Mouse (Mus musculus) C2C12 (cell line): ENCODE data around the gene Tmem213. TPM values are rescaled to one million over a fixed set of nuclear protein-coding genes. Genes with fewer than 3 reads are reported as not detected.
A peak's percentile ranks its signal among the peaks of the same experiment; 100 is the strongest.

Source experiments
- H3K27me3 ChIP-seq: one replicate; pipeline ENCODE4 v1.6.1; 2011; ENCODE audit not compliant: control insufficient read depth, insufficient read depth, insufficient read length
- H3K36me3 ChIP-seq: one replicate; pipeline ENCODE4 v1.6.1; 2011; ENCODE audit not compliant: control insufficient read depth, insufficient read depth
- H3K4me3 ChIP-seq: one replicate; pipeline ENCODE4 v1.5.1; 2011; ENCODE audit warnings: mild to moderate bottlenecking, control low read depth; ENCODE audit not compliant: poor library complexity, insufficient read depth, severe bottlenecking
- H3K79me2 ChIP-seq: one replicate; pipeline ENCODE4 v1.6.1; 2011; ENCODE audit not compliant: control insufficient read depth, insufficient read depth
- H3K79me3 ChIP-seq: one replicate; pipeline ENCODE4 v1.6.1; 2011; ENCODE audit warnings: low read depth, control low read depth
- H3ac ChIP-seq: one replicate; pipeline ENCODE3; 2011; ENCODE audit warnings: low read depth; ENCODE audit not compliant: control insufficient read depth, insufficient read length
- CEBPB ChIP-seq: IDR thresholded peaks from one replicate; pipeline ENCODE4 v1.6.1; 2011; ENCODE audit warnings: low read depth, mild to moderate bottlenecking, control low read depth, moderate library complexity
- CTCF ChIP-seq: IDR thresholded peaks from one replicate; pipeline ENCODE4 v1.5.1; 2011; ENCODE audit not compliant: control insufficient read depth, insufficient read depth, insufficient read length
- FOSL1 ChIP-seq: IDR thresholded peaks from one replicate; pipeline ENCODE4 v1.8.0; 2011; ENCODE audit warnings: mild to moderate bottlenecking, low read length; ENCODE audit not compliant: poor library complexity, insufficient read depth, severe bottlenecking
- MAX ChIP-seq: IDR thresholded peaks from one replicate; pipeline ENCODE4 v1.6.1; 2011; ENCODE audit warnings: mild to moderate bottlenecking, control low read depth
- MYOD1 ChIP-seq: IDR thresholded peaks from one replicate; pipeline ENCODE4 v1.6.1; 2011; ENCODE audit warnings: low read depth; ENCODE audit not compliant: control insufficient read depth, insufficient read length
- MYOG ChIP-seq: IDR thresholded peaks from one replicate; pipeline ENCODE4 v1.6.1; 2011; ENCODE audit not compliant: control insufficient read depth, insufficient read length; ENCODE audit errors: extremely low read depth
- USF1 ChIP-seq: IDR thresholded peaks from one replicate; pipeline ENCODE4 v1.6.1; 2011; ENCODE audit warnings: low read depth, mild to moderate bottlenecking, control low read depth, moderate library complexity
- polyA plus RNA-seq: library from polyadenylated mRNA; unstranded; fragments of >200 nt; fragmentation: generic; extraction: Trizol; gene quantifications from one replicate; pipeline ENCODE4 v1.2.1, GENCODE M21; 2012; ENCODE audit warnings: missing spikeins

Tmem213 gene
- polyA plus RNA-seq, 1 experiment = not detected

- no peak for TF ChIP-seq FOSL1
- no peak for TF ChIP-seq USF1
- no peak for TF ChIP-seq MYOG
- TF ChIP-seq MAX = no peak
- TF ChIP-seq CEBPB = no peak
- no peaks in the 10 kb centered on the region for H3K36me3 ChIP-seq
- no peaks in the 10 kb centered on the region for H3K79me3 ChIP-seq
- no peak overlapping the region for H3K4me3 ChIP-seq
- no peaks in the 10 kb centered on the region for H3K27me3 ChIP-seq
- H3ac ChIP-seq = no peak overlapping the region
- no peaks in the 10 kb centered on the region for H3K79me2 ChIP-seq
Measured at GRCm38 (mm10) chr6:38149483-38149882, 40.4 kb downstream of the Tmem213 start.

DNA sequence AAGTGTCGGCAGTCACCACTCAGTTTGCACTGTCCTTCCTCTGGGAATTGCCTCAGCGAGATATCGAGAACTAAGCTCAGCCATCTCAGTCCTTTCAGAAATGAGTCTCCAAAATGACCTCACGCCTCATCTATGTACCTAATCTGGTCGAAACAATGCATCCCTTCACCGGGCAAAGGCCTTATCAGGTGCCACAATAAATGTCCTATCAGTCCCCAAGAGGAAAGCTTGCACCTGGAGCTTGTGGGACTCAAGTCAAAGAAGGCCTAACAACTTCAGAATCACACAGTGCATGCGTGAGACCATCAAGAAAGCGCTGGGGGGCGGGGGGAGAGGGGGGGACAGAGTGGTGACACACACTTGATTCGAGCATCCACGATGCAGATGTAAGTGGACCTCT, 43.2 kb downstream of the Tmem213 start:
- H3K79me3 ChIP-seq = no peaks in the 10 kb centered on the region
- H3K36me3 ChIP-seq = no peaks in the 10 kb centered on the region
- TF ChIP-seq MAX (no peak), MYOD1 (no peak), CTCF (no peak)

GRCm38 (mm10) chr6:38156204-38156603, 47.1 kb downstream of the Tmem213 start:
- H3K36me3 ChIP-seq = no peaks in the 10 kb centered on the region
- H3K4me3 ChIP-seq = no peak overlapping the region

More for the DNA sequence above, 43.2 kb downstream of the Tmem213 start:
- Histone ChIP-seq H3K4me3 (no peak overlapping the region), H3K79me2 (no peaks in the 10 kb centered on the region), H3K27me3 (no peaks in the 10 kb centered on the region), H3ac (no peak overlapping the region)

GRCm38 (mm10) chr6:38157925-38158324, 48.9 kb downstream of the Tmem213 start:
- H3ac ChIP-seq = no peak overlapping the region
- no peaks in the 10 kb centered on the region for H3K27me3 ChIP-seq
- no peaks in the 10 kb centered on the region for H3K79me3 ChIP-seq
- no peaks in the 10 kb centered on the region for H3K36me3 ChIP-seq
- H3K79me2 ChIP-seq = no peaks in the 10 kb centered on the region
- TF ChIP-seq MYOD1 = no peak
- no peak for TF ChIP-seq MAX
- TF ChIP-seq MYOG = no peak
- no peak for TF ChIP-seq CEBPB
- no peak for TF ChIP-seq FOSL1
- TF ChIP-seq CTCF = no peak
- no peak for TF ChIP-seq USF1
- H3K4me3 ChIP-seq = no peak overlapping the region

More at GRCm38 (mm10) chr6:38156204-38156603, 47.1 kb downstream of the Tmem213 start:
- Histone ChIP-seq H3K79me2 (no peaks in the 10 kb centered on the region), H3ac (no peak overlapping the region), H3K27me3 (no peaks in the 10 kb centered on the region), H3K79me3 (no peaks in the 10 kb centered on the region)
- TF ChIP-seq MAX = no peak
- no peak for TF ChIP-seq FOSL1
- no peak for TF ChIP-seq MYOG
- TF ChIP-seq MYOD1 = no peak
- no peak for TF ChIP-seq USF1
- TF ChIP-seq CEBPB = no peak
- no peak for TF ChIP-seq CTCF

DNA sequence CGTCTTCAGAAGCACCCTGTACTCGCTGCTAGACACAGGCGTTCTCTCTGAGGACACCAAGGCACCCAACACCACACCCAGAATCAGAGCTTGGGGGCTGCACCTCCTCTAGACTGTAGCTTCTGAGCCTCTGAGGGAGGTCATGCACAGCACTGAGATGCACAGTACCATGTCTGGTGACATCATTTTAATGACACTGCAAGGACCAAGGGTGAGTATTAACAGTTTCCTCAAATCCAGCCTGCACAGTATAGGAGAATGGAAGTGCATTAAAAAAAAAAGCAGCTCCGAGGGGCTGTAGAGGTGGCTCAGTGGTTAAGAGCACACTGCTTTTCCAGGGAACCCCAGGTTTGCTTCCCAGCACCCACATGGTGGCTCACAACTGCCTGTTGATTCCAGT, 50.5 kb downstream of the Tmem213 start:
- Histone ChIP-seq H3K36me3 (no peaks in the 10 kb centered on the region), H3K4me3 (no peak overlapping the region), H3K79me2 (no peaks in the 10 kb centered on the region), H3K27me3 (no peaks in the 10 kb centered on the region), H3ac (no peak overlapping the region), H3K79me3 (no peaks in the 10 kb centered on the region)
- TF ChIP-seq CEBPB (no peak), MYOD1 (no peak), MYOG (no peak), CTCF (no peak), USF1 (no peak), MAX (no peak), FOSL1 (no peak)

DNA sequence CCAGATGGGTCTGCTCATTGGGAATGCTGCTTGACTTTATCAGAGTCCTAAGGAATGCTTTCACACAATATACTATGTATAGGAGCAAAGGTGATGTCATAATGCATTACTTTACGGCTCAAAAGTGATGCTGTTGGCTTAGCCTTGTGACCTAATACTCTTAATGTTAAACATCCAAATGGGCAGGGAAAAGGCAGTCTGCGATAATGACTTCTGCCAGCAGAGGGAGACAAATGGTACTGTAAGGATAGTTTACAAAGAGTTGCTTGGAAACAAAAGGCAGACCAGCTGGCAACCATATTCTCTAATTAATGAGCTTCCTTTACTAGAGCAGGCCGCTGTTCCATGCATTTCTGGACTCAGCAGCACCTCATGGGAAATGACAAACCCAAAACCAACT, 51.0 kb downstream of the Tmem213 start:
- no peaks in the 10 kb centered on the region for H3K27me3 ChIP-seq
- TF ChIP-seq MYOG (no peak), USF1 (no peak), MAX (no peak), CTCF (peak; percentile 52), FOSL1 (no peak), CEBPB (no peak), MYOD1 (no peak)

More for the DNA sequence above, 51.0 kb downstream of the Tmem213 start:
- H3K79me3 ChIP-seq = no peaks in the 10 kb centered on the region
- no peak overlapping the region for H3ac ChIP-seq
- no peak overlapping the region for H3K4me3 ChIP-seq
- no peaks in the 10 kb centered on the region for H3K36me3 ChIP-seq
- H3K79me2 ChIP-seq = no peaks in the 10 kb centered on the region
